Mouse (Mus musculus) cerebellum, adult 18-20 months (tissue): ENCODE measurements at regions not wholly inside any gene's neighbourhood (a gene's known extent, or its start where the extent isn't known, plus 50 kb on each side); places are given as distances from the start of the nearest gene placed in this dataset.

Experiments used
- DNase-seq, 2 experiments: peaks; one replicate each; pipeline ENCODE4 v3.0.0; 2021

GRCm38 (mm10) chr5:125843259-125843658 lies 311.7 kb downstream of the Tmem132b start:
- DNase-seq, result no peak

- no peak for DNase-seq
These were observed 318.1 kb downstream of the Tmem132b start for GRCm38 (mm10) chr5:125849722-125850121.

DNA sequence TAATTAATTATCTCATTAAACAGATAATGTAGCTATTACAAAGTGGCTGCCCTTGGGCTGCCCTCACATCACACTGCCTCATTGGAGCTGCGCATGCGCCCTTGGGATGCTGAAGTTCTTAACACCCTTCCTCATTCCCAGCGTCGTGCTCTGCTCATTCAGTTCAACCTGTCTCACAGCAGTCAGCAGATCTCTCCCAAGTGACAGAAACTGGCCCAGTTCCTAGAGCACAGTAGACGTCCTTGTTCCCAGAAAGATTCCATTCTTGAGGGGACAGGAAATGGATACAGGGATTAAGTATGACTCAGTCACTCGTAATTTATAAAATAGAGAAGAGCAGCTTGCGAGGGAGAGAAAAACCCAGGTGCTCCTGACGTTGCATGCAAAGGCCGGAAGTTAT lies 344.7 kb downstream of the Tmem132b start:
- DNase-seq, result no peak

DNA sequence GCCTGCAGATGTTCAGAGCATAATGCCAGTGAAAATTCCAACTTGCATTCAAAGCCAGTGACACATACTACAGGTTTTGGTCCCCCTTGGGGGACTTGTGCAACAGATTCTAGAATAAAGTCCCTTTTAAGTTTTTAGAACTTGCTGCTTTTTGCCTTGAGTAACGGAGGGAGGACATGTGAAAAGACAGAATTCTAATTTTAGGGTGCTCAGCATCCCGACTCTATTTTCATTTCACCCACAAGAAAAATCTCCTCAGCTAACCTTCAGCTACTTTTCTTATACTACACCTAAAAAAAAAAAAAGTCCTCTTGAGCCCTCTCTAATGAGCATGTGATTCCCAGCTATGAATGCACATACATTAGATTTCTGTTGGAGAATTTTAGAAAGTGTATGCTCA lies 357.3 kb downstream of the Tmem132b start:
- no peak for DNase-seq

DNA sequence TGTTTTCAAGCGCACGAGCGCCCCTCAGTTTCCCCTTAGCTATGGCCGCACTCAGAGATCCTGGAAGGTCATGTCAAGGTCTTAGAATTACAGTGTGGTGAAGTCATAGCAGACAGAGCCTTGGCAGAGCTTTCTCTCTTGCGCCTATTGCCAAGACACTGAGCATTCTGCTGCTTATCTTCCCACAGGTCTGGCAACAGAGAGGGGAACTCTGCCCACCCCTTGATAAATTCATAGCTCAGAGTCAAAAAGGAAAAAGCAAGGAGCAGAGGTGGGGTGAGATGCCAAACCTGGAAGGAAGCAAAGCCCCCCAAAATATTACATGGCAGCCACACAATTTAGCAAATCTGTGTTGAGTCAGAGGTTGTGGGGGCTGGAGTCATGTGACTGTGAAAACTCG lies 362.3 kb downstream of the Tmem132b start:
- DNase-seq, result no peak

- DNase-seq, result no peak
These were observed 370.5 kb downstream of the Tmem132b start for GRCm38 (mm10) chr5:125902038-125902437.

- no peak for DNase-seq
These were observed 372.9 kb downstream of the Tmem132b start for GRCm38 (mm10) chr5:125904426-125904825.

GRCm38 (mm10) chr5:125907332-125907731 lies 375.8 kb downstream of the Tmem132b start:
- no peak for DNase-seq

GRCm38 (mm10) chr5:125907909-125908308 lies 376.3 kb downstream of the Tmem132b start:
- no peak for DNase-seq

DNA sequence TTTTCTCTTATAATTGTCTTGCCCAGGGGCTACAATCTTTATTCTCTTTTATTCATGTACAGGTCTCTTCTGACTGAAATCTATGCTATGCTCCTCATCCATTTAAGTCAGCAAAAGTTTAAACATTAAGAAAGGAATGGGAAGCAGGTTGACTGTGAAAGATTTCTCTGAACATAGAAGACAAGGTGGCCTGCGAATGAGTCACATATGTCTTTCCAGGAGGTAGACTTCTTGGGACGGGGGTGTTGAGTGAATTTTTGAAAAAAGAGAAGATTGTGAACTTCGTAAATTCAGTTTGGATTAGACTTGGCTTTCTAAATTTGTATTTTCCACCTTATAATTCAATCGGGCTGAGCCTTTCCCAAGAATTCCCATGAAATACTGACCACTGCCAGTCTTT lies 384.3 kb downstream of the Tmem132b start:
- no peak for DNase-seq

GRCm38 (mm10) chr5:125920965-125921364 lies 389.4 kb downstream of the Tmem132b start:
- DNase-seq, result no peak

DNA sequence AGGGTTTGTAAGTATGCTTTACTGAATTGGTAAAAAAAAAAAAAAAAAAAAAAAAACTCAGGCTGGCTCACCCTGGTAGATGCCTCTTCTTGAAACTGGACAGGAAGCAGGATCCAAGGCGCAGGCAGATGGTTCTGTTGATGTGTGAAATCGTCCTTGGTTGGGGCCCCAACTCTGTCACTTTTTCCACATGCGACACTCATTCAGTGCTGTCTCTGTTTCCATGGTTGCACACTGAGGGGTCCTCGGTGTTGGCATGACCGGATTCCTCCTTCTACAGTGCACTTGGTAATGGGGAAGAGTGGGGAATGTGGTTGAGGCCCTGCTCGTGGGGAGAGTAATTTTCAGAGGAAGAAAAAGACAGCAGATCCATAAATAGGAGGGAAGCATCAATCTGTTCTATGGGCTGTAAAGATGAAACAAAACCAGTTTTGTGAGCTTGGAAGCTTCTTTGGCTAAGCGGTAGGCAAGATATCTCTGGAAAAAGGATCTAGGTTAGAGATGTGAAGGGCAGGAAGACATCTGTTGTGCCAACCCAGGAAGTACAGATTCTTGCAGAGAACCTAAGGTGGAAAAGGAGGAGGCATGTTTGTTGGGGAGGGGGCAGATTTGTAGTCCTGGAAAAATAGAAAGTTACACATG lies 394.4 kb downstream of the Tmem132b start:
- DNase-seq, result no peak

DNA sequence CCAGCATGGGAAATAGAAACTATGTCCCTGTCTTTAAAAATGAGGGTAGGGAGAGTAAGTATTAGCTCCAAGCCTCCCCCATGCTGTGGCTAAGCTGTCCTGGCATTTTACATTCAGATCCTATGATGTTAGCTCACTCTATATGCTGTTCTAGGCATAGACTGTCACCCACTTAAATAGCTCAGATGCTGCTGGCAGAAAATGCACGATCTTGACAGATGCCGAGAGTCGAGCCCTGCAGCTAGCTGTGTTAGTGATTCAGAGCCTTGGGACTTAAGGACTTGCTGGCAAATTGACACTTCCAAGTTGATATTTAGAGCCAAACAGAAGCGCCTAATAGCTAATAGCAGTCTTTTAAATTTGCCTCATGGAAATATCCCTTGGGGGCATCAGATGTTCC lies 399.9 kb downstream of the Tmem132b start:
- no peak for DNase-seq

- no peak for DNase-seq
These were observed 407.8 kb downstream of the Tmem132b start for GRCm38 (mm10) chr5:125939416-125939815.

DNA sequence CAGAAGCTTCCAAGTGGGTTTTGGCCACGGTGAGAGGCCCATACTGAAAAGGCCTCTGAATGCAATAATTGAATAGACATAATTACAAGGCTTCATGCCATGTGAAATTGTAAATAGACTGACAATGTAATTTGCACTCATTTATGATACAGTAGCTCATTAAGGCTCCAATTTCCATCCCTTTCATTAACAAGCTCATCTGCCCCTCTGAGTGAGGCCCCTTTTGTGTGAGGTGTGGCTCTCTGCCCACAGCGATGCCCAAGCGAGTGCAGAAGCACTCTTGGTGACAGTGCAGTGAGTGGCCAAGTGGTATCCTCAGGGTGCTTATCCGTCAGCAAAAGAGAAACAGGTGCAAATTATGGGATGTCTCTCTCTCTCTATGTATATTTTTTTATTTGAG lies 415.2 kb downstream of the Tmem132b start:
- no peak for DNase-seq

DNA sequence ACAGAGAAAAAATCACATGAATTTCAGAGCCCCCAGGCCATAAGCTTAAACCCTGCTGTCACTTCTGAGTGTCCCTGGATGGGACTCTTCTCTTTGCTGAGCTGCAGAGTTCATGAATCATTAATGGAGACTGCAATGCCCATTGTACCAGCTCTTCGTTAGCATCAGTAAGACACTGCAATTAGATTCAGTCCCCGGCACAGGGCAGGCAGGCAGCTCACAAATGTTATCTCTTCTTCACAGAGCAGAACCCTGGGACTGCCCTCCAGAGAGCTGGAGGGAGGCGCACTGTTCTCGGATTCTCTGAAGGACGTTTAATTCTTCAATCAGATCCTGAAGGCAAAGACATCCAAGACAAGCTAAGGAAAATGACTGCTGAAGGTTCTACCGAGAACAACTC lies 420.1 kb downstream of the Tmem132b start:
- no peak for DNase-seq

DNA sequence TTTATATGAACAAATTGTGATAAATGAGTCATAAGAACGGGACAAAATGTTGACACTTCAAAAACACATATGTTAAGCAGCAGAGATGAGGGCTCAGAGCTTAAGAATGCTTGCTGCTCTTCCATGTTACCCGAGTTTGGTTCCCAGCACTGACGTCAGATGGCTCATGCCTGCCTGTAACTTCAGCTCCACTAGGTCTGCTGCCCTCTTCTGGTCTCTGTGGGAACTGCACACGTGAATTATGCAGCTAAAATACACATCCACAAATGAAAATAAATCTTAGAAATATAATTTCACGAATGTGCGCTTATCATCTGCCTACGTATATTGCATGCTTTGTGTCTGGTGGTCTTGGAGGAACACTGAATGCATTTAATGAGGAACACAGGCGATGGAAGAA lies 432.5 kb downstream of the Tmem132b start:
- DNase-seq, result peak; percentile 6 to 9

- DNase-seq, result no peak
These were observed 436.6 kb downstream of the Tmem132b start for GRCm38 (mm10) chr5:125968151-125968550.

GRCm38 (mm10) chr5:125974035-125974434 lies 442.5 kb downstream of the Tmem132b start:
- DNase-seq, result no peak

DNA sequence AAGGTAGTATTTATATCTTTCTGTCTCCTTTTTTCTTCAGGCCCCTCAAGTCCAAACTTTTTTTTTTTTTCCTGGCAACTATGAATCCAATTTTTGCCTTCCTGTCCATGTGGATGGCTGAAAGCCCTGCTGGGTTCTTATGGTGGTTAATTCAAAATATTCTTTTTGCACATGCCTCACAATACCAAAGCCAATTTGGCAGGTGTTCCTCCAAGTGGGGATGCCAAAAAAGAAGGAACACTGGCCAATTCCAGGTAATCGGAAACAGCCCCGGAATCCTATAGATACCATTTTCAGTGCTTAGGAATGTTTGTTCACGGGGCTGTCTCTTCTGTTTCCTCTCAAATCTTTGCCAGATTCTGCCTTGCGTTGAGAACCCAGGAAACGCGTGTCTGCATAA lies 448.2 kb downstream of the Tmem132b start:
- peak in 1 of 2 experiments; percentile 2 for DNase-seq

GRCm38 (mm10) chr5:125985356-125985755 lies 453.8 kb downstream of the Tmem132b start:
- no peak for DNase-seq

- no peak for DNase-seq
These were observed 465.6 kb downstream of the Tmem132b start for GRCm38 (mm10) chr5:125997173-125997572.

DNA sequence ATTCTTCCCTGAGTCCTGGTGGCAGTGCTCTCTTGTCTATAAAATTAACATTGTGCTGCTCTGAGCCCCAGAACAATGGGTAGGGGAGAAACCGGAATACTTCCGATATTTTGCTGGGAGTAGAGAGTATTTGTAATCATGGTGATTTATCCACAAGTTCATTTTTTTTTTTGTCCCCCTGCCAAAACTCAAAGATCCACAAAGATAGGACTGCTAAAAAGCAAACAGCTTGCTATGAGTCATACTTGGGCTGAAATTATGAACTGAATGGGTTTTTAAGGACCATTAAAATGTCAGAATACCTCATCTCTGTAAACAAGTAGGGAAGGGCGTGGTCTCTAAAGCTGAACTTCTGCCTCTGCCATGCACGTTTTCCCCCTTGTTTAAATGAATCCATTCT lies 476.3 kb downstream of the Tmem132b start:
- no peak for DNase-seq

DNA sequence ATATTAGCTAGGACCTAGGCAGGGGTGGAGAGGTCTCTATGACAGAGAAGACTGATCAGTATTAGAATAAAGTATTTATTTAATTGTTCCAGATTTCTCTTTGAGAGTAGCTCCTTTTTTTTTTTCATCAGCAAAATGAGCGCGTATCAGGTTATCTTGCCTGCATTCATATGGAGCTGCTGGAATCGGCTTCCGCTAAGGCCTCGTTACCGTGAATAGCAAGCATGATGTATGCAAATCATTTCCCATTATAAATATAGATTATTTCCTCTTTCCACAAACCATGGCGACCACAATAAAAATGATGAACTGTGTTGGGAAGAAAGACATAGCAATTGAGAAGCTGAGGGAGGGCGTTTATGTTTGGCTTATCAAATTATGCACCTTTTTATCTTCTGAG lies 476.7 kb downstream of the Tmem132b start:
- no peak for DNase-seq

- no peak for DNase-seq
These were observed 488.2 kb downstream of the Tmem132b start for GRCm38 (mm10) chr5:126019781-126020180.

DNA sequence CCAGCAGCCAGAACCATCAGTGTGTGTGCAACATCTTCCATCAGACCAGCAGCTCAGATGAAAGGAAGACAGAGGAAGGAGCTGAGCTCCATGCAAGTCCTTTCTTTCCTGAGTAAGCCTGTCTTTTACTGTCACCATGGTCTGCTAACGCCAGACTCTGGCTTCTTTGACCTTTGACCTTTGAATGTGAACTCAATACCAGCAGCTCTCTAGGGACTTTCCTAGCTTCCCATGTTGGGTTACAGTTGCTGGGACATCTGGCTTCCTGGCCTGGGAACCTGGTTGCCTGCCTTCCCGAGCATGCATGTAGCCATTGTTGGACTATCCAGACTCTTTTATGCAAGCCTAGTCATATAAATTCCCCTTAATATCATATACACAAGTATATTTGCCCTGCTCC lies 492.3 kb downstream of the Tmem132b start:
- no peak for DNase-seq
